Mouse (Mus musculus) brain, embryonic 14.5 days (tissue): Measurements from ENCODE around the gene Ptgis.

ENCODE experiments used
- CTCF ChIP-seq: fragments of 200-500 bp; IDR thresholded peaks from 2 replicates; pipeline ENCODE4 v1.5.1; 2012; ENCODE audit warnings: inconsistent platforms, mild to moderate bottlenecking, moderate library complexity, borderline replicate concordance; ENCODE audit not compliant: insufficient read depth, insufficient read length; ENCODE audit errors: extremely low read depth
- POLR2A ChIP-seq: fragments of 200-500 bp; IDR thresholded peaks from 2 replicates; pipeline ENCODE4 v1.6.1; 2012; ENCODE audit warnings: mild to moderate bottlenecking, inconsistent platforms, borderline replicate concordance; ENCODE audit not compliant: poor library complexity, insufficient read depth, insufficient read length, severe bottlenecking; ENCODE audit errors: extremely low read depth

DNA sequence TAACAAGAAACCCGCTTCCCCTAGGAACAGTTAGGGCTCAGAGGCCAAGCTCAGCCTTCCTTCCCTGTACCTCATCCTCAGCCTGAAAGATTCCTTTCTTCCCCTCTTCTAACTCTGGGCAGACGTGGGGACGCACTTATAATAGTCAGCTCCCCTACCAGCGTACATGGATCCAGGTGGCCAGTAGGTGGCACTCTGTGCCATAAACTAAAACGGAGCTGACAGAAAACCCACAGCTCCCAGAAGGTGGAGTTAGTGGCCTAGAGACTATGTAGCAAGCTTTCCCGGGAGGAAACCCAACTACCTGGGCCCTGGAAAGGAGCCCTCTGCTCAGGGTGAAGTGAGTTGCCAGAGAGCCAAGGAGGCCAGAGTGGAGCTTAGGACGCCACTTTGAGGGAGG, 18.3 kb downstream of the Ptgis start:
- TF ChIP-seq CTCF: peak; percentile 89
- TF ChIP-seq POLR2A: no peak
